In the genomic region with DNA sequence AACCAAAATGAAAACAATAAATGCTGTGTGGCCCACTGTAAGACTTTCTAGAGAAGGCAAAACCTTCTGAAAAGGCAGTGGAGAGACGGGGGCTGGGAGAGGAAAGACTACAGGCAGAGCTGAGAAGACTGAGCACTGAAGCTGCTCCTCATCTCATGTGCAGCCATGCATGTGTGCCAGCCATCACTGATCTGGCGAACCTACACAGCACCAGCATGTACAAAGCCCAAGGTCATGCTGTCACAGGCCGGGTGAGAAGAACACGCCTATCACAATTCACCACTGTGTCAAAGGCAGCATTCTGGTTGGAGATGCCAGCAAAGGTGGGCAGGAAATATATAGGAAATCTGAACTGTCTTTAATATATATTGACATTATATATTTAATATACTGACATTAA, we compare ENCODE assay signal across 22 mouse cellular contexts. TPM values are rescaled to one million over a fixed set of nuclear protein-coding genes. Genes with fewer than 3 reads are reported as not detected.
A peak's percentile ranks its signal among the peaks of the same experiment; 100 is the strongest.
DNase-seq lines count a peak whose midpoint lies in the region; ATAC-seq and TF ChIP-seq lines count a peak whose summit lies in the region.
"Had no signal": no experiment of that assay in that cellular context is flagged by ENCODE, and none has a peak within 500 bp of the region (broad histone marks: within the 10 kb centered on the region; RNA-seq: fewer than 3 reads in every experiment).

No protein-coding gene starts in this region.

- no peak for TF ChIP-seq CTCF in hindbrain, postnatal 0 days (IDR thresholded peaks at IDR 0.05; ENCODE audit: low read depth)

- no peak overlapping the region for H3K4me2 ChIP-seq in hindbrain, postnatal 0 days (ENCODE audit: low read depth, low read length)
- no peak overlapping the region for H3K4me2 ChIP-seq in hindbrain, embryonic 16.5 days (ENCODE audit: low read length)
- no peak overlapping the region for H3K4me2 ChIP-seq in kidney, embryonic 16.5 days (replicated peaks; ENCODE audit: low read depth, low read length)
- H3K4me2 ChIP-seq: embryonic facial prominence, embryonic 13.5 days; forebrain, embryonic 13.5 days; heart, embryonic 11.5 days; heart, embryonic 15.5 days; hindbrain, embryonic 15.5 days had no signal

- DNase-seq in cerebellum, adult 8-10 months = no peak
- DNase-seq in hindbrain, postnatal 0 days (ENCODE audit: low spot score) = no peak
- DNase-seq in kidney, postnatal 14 days = no peak
- peak; percentile 41 for DNase-seq in brain, adult 2 months (ENCODE audit: low read depth, low spot score)
- DNase-seq: adrenal gland, adult 8-10 months; adrenal gland, postnatal 36 days; B cell, adult 2 months; cerebellum, adult 18-20 months; forebrain, postnatal 0 days; gastrocnemius, postnatal 14 days; heart, adult 2 months; heart, postnatal 36 days had no signal

- no peak overlapping the region for H3K9ac ChIP-seq in hindbrain, postnatal 0 days (replicated peaks; ENCODE audit: low read length)
- H3K9ac ChIP-seq in hindbrain, embryonic 16.5 days (ENCODE audit: low read depth, low read length) = no peak overlapping the region
- no peak overlapping the region for H3K9ac ChIP-seq in kidney, embryonic 16.5 days (replicated peaks; ENCODE audit: low read length)
- H3K9ac ChIP-seq: embryonic facial prominence, embryonic 13.5 days; forebrain, embryonic 13.5 days; forebrain, postnatal 0 days; heart, embryonic 15.5 days; hindbrain, embryonic 15.5 days had no signal

- no peaks in the 10 kb centered on the region for H3K4me1 ChIP-seq in hindbrain, postnatal 0 days (ENCODE audit: insufficient read depth, low read length)
- H3K4me1 ChIP-seq in hindbrain, embryonic 16.5 days (ENCODE audit: control insufficient read depth, insufficient read depth, low read depth, low read length) = peaks cover 2% of the 10 kb centered on the region; the same call in 1 of the 2 replicates
- H3K4me1 ChIP-seq in kidney, embryonic 16.5 days (ENCODE audit: insufficient read depth, low read length) = peaks cover 5% of the 10 kb centered on the region; the same call in 1 of the 2 replicates
- H3K4me1 ChIP-seq: embryonic facial prominence, embryonic 13.5 days; hindbrain, embryonic 15.5 days had no signal

- no peak overlapping the region for H3K27ac ChIP-seq in hindbrain, postnatal 0 days
- no peak overlapping the region for H3K27ac ChIP-seq in hindbrain, embryonic 16.5 days (ENCODE audit: low read depth, low read length)
- no peak overlapping the region for H3K27ac ChIP-seq in kidney, embryonic 16.5 days (ENCODE audit: low read length)
- H3K27ac ChIP-seq: embryonic facial prominence, embryonic 13.5 days; forebrain, embryonic 13.5 days; heart, adult 2 months; heart, embryonic 15.5 days; hindbrain, embryonic 15.5 days had no signal

- no peak overlapping the region for H3K4me3 ChIP-seq in hindbrain, postnatal 0 days (ENCODE audit: low read length)
- no peak overlapping the region for H3K4me3 ChIP-seq in hindbrain, embryonic 16.5 days (ENCODE audit: low read length)
- no peak overlapping the region for H3K4me3 ChIP-seq in kidney, embryonic 16.5 days (ENCODE audit: low read length)
- H3K4me3 ChIP-seq: embryonic facial prominence, embryonic 13.5 days; forebrain, embryonic 13.5 days; heart, adult 2 months; heart, embryonic 15.5 days; hindbrain, embryonic 15.5 days had no signal

- no peaks in the 10 kb centered on the region for H3K9me3 ChIP-seq in hindbrain, postnatal 0 days (ENCODE audit: low read length)
- H3K9me3 ChIP-seq in hindbrain, embryonic 16.5 days (ENCODE audit: control insufficient read depth, low read length) = no peaks in the 10 kb centered on the region
- H3K9me3 ChIP-seq in kidney, embryonic 16.5 days (ENCODE audit: low read length) = no peaks in the 10 kb centered on the region
- H3K9me3 ChIP-seq: embryonic facial prominence, embryonic 13.5 days; forebrain, embryonic 13.5 days; G1E; heart, embryonic 15.5 days; hindbrain, embryonic 15.5 days had no signal

- WGBS in hindbrain, postnatal 0 days = 55% methylated on average over 4 of the region's 4 CpGs
- WGBS in hindbrain, embryonic 16.5 days = 79% methylated on average over 4 of the region's 4 CpGs
- 65% methylated on average over 4 of the region's 4 CpGs for WGBS in kidney, embryonic 16.5 days

- peak; percentile 71; the same call in 1 of the 2 replicates for ATAC-seq in cerebellum, adult (ENCODE audit: insufficient number of reproducible peaks, low FRiP score, low TSS enrichment)
- 0 out of 2 replicates have a peak, but pooled peaks have one; percentile 29 for ATAC-seq in hindbrain, postnatal 0 days
- no peak for ATAC-seq in hindbrain, embryonic 16.5 days
- peak; percentile 51; the same call in 1 of the 2 replicates for ATAC-seq in kidney, embryonic 16.5 days (ENCODE audit: low FRiP score, low TSS enrichment)
- ATAC-seq: CD4-positive, CD25-positive, alpha-beta regulatory T cell, adult 4 months; forebrain, embryonic 13.5 days; forebrain, postnatal 0 days had no signal

- H3K27me3 ChIP-seq in hindbrain, postnatal 0 days (ENCODE audit: insufficient read depth, low read length) = no peaks in the 10 kb centered on the region
- H3K27me3 ChIP-seq in hindbrain, embryonic 16.5 days (replicated peaks; ENCODE audit: control insufficient read depth, insufficient read depth, low read length) = no peaks in the 10 kb centered on the region
- H3K27me3 ChIP-seq in kidney, embryonic 16.5 days (ENCODE audit: insufficient read depth, low read length) = no peaks in the 10 kb centered on the region
- H3K27me3 ChIP-seq: embryonic facial prominence, embryonic 13.5 days; forebrain, embryonic 13.5 days; heart, embryonic 15.5 days; hindbrain, embryonic 15.5 days had no signal

- no peaks in the 10 kb centered on the region for H3K36me3 ChIP-seq in hindbrain, postnatal 0 days (ENCODE audit: insufficient read depth, low read length)
- H3K36me3 ChIP-seq in hindbrain, embryonic 16.5 days (ENCODE audit: control insufficient read depth, insufficient read depth, low read length) = peaks cover 3% of the 10 kb centered on the region; the same call in 1 of the 2 replicates
- 0 out of 2 replicates have a peak, but pooled peaks cover 7% of the 10 kb centered on the region for H3K36me3 ChIP-seq in kidney, embryonic 16.5 days (ENCODE audit: insufficient read depth, low read length)
- H3K36me3 ChIP-seq: hindbrain, embryonic 15.5 days had no signal

RNA-seq across cellular contexts. Expression of gene Stxbp5, which starts 12.2 kb away (rescaled TPM):
- total RNA-seq in hindbrain, postnatal 0 days (2014; rRNA removed) = 41.7 and 51.4 TPM in 2 replicates
- polyA plus RNA-seq in hindbrain, postnatal 0 days (2015; fragmentation: Nextera tagmentation; extraction: Ambion mirVana) = 6.8 and 8.2 TPM in 2 replicates
- polyA plus RNA-seq in hindbrain, embryonic 16.5 days (2015; fragmentation: Nextera tagmentation; extraction: Ambion mirVana) = 7.3 and 7.9 TPM in 2 replicates
- 3.6 TPM in 2 replicates for polyA plus RNA-seq in kidney, embryonic 16.5 days (2015; fragmentation: Nextera tagmentation; extraction: Ambion mirVana)
